Mouse (Mus musculus) gastrocnemius, adult 2 months (tissue): ENCODE results near the gene Adamts10. TPM values are rescaled to one million over a fixed set of nuclear protein-coding genes. Genes with fewer than 3 reads are reported as not detected.
A peak's percentile ranks its signal among the peaks of the same experiment; 100 is the strongest.

Experiments used
- DNase-seq: peaks from one replicate; pipeline ENCODE4 v3.0.0; 2022
- H3K27ac ChIP-seq: fragments of 200-600 bp; 2 replicates; pipeline ENCODE4 v1.8.1; 2022; ENCODE audit warnings: mild to moderate bottlenecking
- H3K4me3 ChIP-seq: fragments of 200-600 bp; 2 replicates; pipeline ENCODE4 v1.8.1; 2022; ENCODE audit warnings: mild to moderate bottlenecking, moderate library complexity
- CTCF ChIP-seq: fragments of 200-600 bp; IDR thresholded peaks from 2 replicates; pipeline ENCODE4 v1.8.1; 2022; ENCODE audit warnings: antibody characterized with exemption, mild to moderate bottlenecking, moderate library complexity
- intact Hi-C: fragments of 180-260 bp; cut with DNase I; formaldehyde crosslinking; loops from one replicate; pipeline ENCODE4 v1.15.1; 2025
- total RNA-seq, 2 experiments: library from RNA; stranded (reverse); gene quantifications; 2 replicates each; pipeline ENCODE4 v1.2.3; 2021

Gene Adamts10
- total RNA-seq, 2 experiments from 2014 or later = 7.4 TPM

DNA sequence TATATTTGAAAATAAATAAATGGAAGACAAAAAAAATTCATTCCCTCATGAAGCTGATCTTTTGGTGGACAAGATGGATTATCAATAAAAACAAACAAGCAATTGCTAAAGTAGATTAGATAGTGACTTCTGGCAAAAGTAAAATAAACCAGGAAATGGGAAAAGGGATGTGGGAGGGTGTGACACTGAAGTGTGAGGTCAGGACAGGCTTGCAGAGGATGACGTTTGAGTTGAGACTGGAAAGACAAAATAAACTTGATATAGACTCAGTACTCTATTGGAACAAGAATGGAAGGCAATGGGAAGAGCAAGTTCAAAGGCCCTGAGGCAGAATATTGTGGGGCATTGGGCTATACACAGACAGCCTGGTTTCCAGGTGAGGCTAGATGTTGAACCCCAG, 3.6 kb upstream of the Adamts10 start:
- DNase-seq = no peak
- intact Hi-C loops = no loop called here
- no peak for TF ChIP-seq CTCF

DNA sequence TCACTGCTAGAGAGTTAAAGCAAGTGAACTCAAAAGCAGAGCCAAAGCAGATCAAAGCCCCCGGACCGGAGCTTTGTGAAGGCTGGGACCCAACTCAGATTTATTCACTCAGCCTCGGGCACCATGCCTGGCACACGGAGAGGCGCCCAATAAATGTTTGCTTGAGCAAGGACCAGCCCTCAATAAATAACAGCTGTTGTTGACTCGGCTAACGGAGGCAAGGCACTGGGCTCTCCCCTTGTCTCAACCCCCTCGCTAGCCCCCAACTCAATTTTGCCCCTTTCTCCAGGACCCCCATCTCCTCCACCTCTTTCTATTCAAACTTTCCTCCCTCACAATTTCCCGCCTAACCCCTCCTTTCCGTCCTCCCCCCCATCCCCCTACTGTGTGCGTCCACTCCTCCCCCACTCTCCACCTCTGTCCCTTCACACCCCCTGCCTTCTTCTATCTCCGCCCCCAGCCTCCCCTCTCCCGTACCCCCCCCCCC, 530 bp upstream of the Adamts10 start:
- Histone ChIP-seq H3K27ac (peak overlapping the region; percentile 89), H3K4me3 (peak overlapping the region; percentile 77)
- no peak for TF ChIP-seq CTCF
- DNase-seq = peak; percentile 35
- intact Hi-C loops = no loop called here

More for the DNA sequence above, 3.6 kb upstream of the Adamts10 start:
- H3K4me3 ChIP-seq = no peak overlapping the region
- no peak overlapping the region for H3K27ac ChIP-seq

DNA sequence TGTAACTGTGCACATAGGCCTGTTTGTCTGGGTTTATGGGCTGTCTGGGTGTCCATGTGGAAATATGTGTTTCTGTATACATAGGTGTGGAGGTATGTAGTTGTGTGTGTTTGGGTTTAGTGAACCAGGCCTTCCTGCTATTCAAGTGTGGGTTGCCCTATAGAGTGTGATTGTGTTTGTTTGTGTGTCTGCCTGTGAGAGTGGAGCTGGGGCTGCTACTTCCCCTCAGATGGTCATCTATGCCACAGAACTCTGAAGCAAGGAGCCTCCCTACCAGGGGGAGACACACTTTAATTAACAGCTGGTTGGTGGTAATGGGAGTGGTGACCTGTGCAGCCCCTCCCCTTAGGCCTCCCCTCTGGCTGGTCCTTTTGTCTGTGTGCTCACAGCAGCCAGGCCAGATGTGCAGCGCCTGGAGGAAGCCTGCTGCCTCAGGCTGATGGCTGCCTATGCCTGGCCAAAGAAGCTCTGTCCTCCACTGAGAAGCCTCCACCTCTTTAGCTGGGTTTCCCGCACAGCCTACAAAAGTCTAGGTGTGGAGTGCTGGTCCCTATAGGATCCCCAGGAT, 886 bp downstream of the Adamts10 start:
- H3K4me3 ChIP-seq = peak overlapping the region; percentile 77
- TF ChIP-seq CTCF = no peak
- H3K27ac ChIP-seq = peak overlapping the region; percentile 89
- peak; percentile 42 for DNase-seq
- intact Hi-C loops = no loop called here

DNA sequence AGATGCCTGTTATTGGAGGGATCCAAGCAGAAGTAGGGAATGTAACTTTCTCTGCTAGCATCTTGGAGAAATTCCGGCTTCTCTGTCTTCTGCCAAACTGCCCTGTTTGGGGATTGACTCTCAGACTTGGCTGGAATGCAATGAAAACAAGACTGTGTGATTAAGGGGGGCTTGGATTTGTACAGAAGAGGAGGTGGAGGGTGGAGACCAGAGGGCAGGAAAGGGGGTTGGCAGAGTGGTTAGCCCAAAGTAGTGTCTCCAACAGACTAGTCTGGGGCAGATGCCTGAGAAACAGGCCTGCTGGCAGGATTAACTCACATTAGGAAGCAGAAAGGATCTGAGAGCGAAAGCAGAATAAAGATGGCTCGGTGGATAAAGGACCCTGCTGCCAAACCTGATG, 2.5 kb downstream of the Adamts10 start:
- peak; percentile 45 for DNase-seq
- TF ChIP-seq CTCF = no peak
- intact Hi-C loops = no loop called here
- Histone ChIP-seq H3K4me3 (peak overlapping the region; percentile 77), H3K27ac (peak overlapping the region; percentile 89)

DNA sequence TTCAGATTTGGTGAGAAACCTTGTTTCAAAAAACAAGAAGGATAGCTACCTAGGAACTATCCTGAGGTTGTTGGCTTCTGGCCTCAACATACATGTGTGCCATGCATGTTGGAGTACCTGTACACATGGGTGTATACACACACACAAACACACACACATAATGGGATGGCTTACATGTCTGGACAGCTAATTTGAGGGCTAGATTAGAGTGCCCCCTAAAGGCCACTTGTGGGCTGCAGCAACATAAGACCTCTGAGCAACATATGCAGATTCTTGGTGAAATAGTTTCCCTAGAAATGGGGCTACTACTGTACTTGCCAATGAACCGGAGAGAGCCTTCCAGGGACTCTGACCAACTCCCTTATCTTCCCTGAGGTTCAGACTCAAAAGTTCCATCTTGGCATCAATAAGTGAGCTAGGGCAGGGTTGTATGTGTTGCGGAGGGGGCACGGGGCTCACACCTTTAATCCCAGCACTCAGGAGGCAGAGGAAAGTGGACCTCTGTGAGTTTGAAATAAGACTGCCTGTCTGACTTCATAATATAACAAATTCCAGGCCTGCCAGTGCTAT, 15.2 kb downstream of the Adamts10 start:
- intact Hi-C loops = loop anchor here (1.0 kb wide), 1 partner anchor 100 kb away; no protein-coding TSS in a partner anchor
- peak; percentile 90 for TF ChIP-seq CTCF
- H3K4me3 ChIP-seq = no peak overlapping the region
- DNase-seq = peak; percentile 44
- H3K27ac ChIP-seq = no peak overlapping the region

DNA sequence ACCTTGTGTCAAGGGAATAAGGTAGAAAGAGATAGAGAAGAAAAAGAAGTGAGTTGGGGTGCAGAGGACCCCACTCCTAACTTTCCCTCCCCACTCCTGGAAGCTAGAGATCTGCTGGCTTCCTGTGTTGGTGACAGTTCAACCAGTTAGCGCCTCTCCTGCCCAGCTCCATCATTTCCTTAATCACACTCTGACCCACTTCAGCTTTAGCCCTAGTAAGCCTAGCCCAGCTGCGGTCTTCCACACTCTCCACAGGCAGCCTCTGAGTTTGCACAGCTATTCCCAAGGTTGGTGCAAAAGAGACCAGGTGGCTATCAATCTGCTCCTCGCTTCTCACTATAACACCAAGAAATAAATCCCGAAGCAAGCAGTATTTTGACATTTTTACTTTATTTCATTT, 15.9 kb downstream of the Adamts10 start:
- intact Hi-C loops = loop anchor here (1.0 to 10.0 kb wide), 2 partner anchors 101 to 285 kb away; partner anchors contain the start of genes Ndufa7 and Rps28
- no peak overlapping the region for H3K4me3 ChIP-seq
- H3K27ac ChIP-seq = no peak overlapping the region
- DNase-seq = no peak
- no peak for TF ChIP-seq CTCF

DNA sequence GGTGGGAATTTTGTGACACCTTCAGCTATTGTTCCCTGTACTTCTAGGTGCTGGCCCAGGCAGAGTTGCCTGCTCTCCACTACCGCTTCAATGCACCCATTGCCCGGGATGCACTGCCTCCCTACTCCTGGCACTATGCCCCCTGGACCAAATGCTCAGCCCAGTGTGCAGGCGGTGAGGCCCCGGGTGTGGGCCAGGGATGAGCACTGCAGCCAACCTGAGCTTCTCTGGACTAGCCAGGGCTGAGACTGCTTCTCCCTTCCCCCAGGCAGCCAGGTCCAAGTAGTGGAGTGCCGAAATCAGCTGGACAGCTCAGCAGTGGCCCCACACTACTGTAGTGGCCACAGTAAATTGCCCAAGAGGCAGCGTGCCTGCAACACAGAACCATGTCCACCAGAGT, 25.2 kb downstream of the Adamts10 start:
- intact Hi-C loops = loop anchor here (10.0 kb wide), 1 partner anchor 276 kb away; the partner anchor contains the start of genes Ndufa7 and Rps28
- no peak for DNase-seq
- Histone ChIP-seq H3K27ac (no peak overlapping the region), H3K4me3 (no peak overlapping the region)
- TF ChIP-seq CTCF = no peak

DNA sequence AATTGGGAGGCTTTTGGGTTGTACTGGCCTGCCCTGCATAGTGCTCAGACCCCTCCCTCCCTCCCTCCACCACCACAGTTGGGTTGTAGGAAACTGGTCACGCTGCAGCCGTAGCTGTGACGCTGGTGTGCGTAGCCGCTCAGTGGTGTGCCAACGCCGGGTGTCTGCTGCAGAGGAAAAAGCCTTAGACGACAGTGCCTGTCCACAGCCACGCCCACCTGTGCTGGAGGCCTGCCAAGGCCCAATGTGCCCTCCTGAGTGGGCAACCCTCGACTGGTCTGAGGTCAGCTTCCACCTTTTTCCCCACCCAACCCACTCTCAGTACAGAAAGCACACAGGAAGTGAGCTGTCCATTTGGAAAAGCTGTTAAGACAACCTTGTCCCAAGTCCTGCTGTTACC, 26.4 kb downstream of the Adamts10 start:
- intact Hi-C loops = no loop called here
- no peak overlapping the region for H3K27ac ChIP-seq
- no peak for DNase-seq
- TF ChIP-seq CTCF = no peak
- no peak overlapping the region for H3K4me3 ChIP-seq

DNA sequence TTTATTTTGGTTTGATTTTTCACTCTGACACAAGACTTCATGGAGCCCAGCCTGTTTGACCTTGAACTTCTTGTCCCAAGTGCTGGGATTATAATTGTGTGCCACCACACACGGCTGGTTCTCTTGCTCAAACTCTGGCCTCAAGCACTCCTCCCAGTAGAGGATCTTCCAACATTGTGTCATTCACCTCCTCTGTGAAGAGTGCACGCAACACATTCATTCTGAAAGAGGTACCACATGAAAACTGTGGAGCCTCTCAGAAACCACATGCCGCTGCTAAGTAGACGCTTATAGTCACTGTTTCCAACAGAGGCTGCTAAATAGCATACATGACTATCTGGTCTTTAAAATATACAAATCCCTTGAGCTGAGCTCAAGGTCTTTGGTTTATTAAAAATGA, 28.1 kb downstream of the Adamts10 start:
- H3K27ac ChIP-seq = no peak overlapping the region
- intact Hi-C loops = no loop called here
- no peak for TF ChIP-seq CTCF
- DNase-seq = no peak
- H3K4me3 ChIP-seq = no peak overlapping the region

DNA sequence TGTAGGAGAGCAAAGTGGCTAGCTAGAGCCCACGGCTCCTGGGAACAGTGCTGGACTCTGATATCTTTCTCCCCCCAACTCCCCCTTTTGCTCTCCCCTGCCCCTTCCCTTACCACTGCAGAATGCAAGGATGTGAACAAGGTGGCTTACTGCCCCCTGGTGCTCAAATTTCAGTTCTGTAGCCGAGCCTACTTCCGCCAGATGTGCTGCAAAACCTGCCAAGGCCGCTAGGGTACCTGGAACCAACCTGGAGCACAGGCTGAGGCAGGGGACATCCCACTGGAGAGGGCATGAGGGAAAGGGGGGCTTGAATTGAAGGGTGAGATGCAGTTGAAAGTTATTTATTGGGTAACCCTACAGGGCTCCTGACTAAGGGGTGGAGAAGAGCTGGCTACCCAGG, 29.0 kb downstream of the Adamts10 start:
- Histone ChIP-seq H3K27ac (no peak overlapping the region), H3K4me3 (no peak overlapping the region)
- TF ChIP-seq CTCF = peak; percentile 49
- DNase-seq = no peak
- intact Hi-C loops = no loop called here

DNA sequence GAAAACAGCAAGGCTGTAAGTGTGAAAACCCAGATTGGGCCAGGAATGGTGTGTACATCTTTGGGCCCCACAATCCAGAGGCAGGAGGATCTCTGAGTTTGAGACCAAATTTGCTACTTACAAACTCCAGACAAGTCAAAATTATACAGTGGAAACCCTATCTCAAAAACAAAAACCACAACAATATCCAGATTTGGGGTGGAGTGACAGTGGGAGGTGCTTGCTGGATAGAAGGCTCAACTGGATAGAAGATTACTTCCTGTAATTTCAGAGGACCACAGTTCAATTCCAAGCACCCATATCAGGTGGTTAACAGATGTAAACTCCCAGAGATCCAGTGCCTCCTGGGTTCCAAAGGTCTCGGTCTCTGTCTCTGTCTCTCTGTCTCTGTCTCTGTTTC, 30.5 kb downstream of the Adamts10 start:
- H3K4me3 ChIP-seq = no peak overlapping the region
- intact Hi-C loops = no loop called here
- no peak overlapping the region for H3K27ac ChIP-seq
- TF ChIP-seq CTCF = no peak
- DNase-seq = no peak

DNA sequence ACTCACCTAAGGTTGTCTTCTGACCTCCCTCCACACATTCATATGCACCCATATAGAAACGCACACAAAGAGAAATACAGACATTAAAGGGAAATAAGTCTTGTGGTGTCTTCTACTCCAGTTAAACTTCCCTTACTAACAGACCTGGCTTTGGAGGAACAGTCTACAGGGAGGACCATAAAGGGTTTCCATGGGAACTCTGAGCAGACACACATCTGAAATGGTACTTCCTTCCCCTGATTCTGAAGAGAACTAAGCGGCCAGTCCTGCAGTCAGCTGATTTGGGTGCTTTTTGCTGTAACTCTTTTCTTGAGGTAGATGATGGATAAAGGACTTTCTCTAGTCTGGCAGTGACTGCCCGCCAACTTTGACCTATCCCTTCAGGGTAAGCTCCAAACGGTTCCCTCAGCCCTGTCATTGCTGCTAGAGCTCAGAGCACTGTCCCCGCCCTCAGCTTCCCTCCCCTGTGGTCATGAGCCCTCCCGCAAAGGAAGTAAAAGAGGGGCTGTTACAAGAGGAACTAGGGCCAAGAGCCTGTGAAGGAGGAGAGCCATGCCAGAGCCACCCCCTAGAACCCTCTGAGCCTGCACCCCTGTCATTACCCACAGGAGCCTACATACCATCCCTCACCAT, 31.3 kb downstream of the Adamts10 start, which contains the start of gene Myo1f:
Gene Myo1f, plus strand, starts transcription at position 485 of the 633 bp plus-strand sequence.
- TF ChIP-seq CTCF = no peak
- no peak within 1 kb of the TSS; the same call in 1 of the 2 replicates for H3K27ac ChIP-seq
- H3K4me3 ChIP-seq = peak within 1 kb of the TSS; percentile 20; the same call in 1 of the 2 replicates
- no peak for DNase-seq
- intact Hi-C loops = no loop called here

DNA sequence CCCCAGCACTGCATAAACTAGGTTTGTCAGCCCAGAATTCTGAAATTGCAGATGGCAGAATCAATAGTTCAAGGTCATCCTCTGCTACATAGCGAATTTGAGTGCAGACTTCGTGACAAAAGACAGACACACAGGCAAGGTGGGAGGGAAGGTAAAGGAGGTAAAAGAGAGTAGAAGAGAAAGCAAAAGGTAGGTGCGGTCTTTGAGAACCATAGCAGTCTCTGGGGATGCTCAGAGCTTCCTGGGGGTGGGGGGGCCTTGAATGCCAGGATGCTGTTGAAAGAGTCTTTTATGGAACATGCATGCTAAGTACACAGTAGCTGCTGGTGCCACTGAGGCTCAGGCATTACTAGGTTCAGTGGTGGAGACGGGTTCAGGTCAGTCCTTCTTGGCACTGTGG, 33.9 kb downstream of the Adamts10 start:
- Histone ChIP-seq H3K27ac (no peak overlapping the region), H3K4me3 (no peak overlapping the region)
- intact Hi-C loops = no loop called here
- TF ChIP-seq CTCF = no peak
- DNase-seq = no peak
